Mouse (Mus musculus) gastrocnemius, adult 8-10 months (tissue): Measurements from ENCODE around the gene Nsun3. TPM values are rescaled to one million over a fixed set of nuclear protein-coding genes. Genes with fewer than 3 reads are reported as not detected.
"Not testable (repeated sequence)": the region's sequence is repeated elsewhere in the genome, so short reads cannot be mapped to it uniquely, and the experiment has no call there.

ENCODE experiments used
- DNase-seq, 2 experiments: peaks; one replicate each; pipeline ENCODE4 v3.0.0; 2022; ENCODE audit warnings: low spot score in 2 of 2
- microRNA-seq: library from miRNA; unstranded; fragments of <30 nt; microRNA quantifications from one replicate; pipeline ENCODE4 v1.2.0, GENCODE M21; 2022
- total RNA-seq, 4 experiments: library from RNA; stranded (reverse); gene quantifications; 2 replicates each; pipeline ENCODE4 v1.2.4; 2022

Gene Nsun3
- total RNA-seq, 4 experiments from 2014 or later: 5.8 to 8.5 (median 6.9) TPM

- no peak for DNase-seq
Measured at GRCm38 (mm10) chr16:62753597-62753996, 33.0 kb downstream of the Nsun3 start.

- DNase-seq: no peak
Measured at GRCm38 (mm10) chr16:62753079-62753478, 33.5 kb downstream of the Nsun3 start.

- DNase-seq: no peak
Measured at GRCm38 (mm10) chr16:62745875-62746274, 40.7 kb downstream of the Nsun3 start.

DNA sequence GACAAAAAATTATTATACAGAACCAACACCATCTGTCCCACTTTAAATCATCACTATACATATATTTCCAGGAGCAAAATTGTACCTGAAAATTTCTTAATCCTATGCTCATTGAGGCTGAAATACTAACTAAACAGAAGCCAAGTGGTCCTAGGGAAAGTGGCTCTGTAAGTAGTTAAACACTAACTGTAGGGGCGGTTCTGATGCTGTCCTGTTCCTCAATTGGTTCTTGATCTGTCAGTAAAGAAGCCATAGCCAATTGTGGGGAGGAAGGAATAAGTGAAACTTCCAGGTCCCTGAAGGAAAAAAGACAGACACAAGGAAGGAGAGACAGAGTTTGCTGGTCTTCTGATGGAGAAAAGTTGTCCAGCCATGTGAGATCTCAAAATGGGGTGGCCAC is 52.3 kb downstream of the Nsun3 start:
- no peak for DNase-seq

GRCm38 (mm10) chr16:62730291-62730690 is 56.3 kb downstream of the Nsun3 start:
- DNase-seq: no peak

DNA sequence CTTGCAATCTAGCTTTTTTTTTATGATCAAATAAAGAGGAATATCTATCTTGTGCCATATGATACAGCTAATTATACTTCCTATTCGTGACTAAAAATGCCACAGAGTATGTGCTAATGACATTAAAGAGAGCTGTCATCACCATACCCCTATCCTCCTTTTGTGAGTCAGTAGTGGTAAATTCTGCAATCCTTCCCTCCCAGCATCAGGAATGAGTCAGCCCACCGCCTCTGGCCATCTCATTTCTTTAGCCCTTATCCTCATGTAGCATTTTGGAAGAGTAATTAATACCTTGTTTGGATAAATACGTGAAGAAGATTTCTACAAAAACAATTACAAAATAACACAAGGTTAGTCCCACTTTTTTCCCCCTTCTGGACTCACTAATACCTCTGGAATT is 56.8 kb downstream of the Nsun3 start:
- DNase-seq: no peak

GRCm38 (mm10) chr16:62718255-62718654 is 68.4 kb downstream of the Nsun3 start:
- DNase-seq: not testable (repeated sequence)

DNA sequence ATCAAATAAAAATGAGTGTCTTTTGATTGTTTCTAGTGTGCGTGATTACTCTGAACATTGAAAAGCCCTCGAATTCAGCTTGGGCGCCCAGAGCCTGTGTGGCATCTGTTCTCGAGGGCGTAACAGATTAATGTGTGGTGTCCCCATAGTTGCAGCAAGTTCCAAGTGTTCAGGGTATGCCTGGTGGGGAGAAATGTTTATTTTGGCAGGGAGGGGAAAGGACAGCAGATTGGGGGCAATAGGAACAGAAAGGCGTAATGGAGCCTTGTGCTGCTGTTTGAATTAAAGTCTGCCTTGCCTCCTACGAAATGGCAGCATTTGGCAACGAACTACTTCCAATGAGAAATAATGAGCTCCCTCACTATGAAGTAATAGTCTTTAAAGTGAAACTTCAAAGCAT is 96.2 kb downstream of the Nsun3 start:
- no peak for DNase-seq

DNA sequence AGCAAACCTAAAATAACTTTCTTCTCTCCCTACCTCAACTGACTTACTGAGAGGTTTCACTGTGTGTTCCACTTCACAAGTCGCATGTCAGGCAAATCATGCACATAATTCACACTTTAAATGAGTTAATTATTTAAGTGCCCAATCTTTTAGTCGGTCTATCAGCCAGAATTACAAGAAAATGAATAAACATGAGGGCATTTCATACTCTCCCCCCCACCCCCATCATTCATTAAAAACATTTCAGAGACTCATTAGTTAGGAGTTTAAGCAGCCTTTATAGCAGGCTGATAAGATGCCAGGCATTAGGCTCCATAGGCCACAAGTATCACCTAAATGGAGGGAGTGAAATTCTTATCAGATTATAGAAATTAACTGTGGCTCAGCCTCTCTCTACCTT is 100.5 kb downstream of the Nsun3 start:
- DNase-seq: no peak

GRCm38 (mm10) chr16:62685494-62685893 is 101.1 kb downstream of the Nsun3 start:
- no peak for DNase-seq

Small RNA genes within 50 kb of the gene (microRNA-seq; reads per million reads assigned to microRNA genes)
- gene Gm25986: not detected

Other genes with a start within 250 kb of the Nsun3 start
- gene Stx19, start 27.9 kb upstream of the Nsun3 start, total RNA-seq: not detected
- 1 to 10 TPM; 2.3 to 6.2 (median 3.2) TPM for gene Arl13b, start 60.2 kb upstream of the Nsun3 start, total RNA-seq
- 1 to 10 TPM; 3.6 to 6.2 (median 4.4) TPM for gene Pros1, start 67.5 kb upstream of the Nsun3 start, total RNA-seq